Mouse (Mus musculus) CH12.LX (cell line): ENCODE results near the gene Rapgef6. TPM values are rescaled to one million over a fixed set of nuclear protein-coding genes. Genes with fewer than 3 reads are reported as not detected.

Source experiments
- DNase-seq: peaks from one replicate; pipeline ENCODE4 v3.0.0-alpha.2; 2013; ENCODE audit errors: extremely low read depth
- H3K27ac ChIP-seq: 2 replicates; pipeline ENCODE4 v1.5.1; 2012; ENCODE audit warnings: low read depth, mild to moderate bottlenecking, control low read depth, moderate library complexity; ENCODE audit not compliant: insufficient read depth
- H3K27me3 ChIP-seq: replicated peaks from 2 replicates; pipeline ENCODE3; 2012; ENCODE audit warnings: inconsistent platforms
- H3K36me3 ChIP-seq, 2 experiments: replicated peaks in 1 of 2; 2 replicates each; pipeline versions ENCODE3 to v1.6.1; 2012; ENCODE audit warnings: inconsistent platforms in 1 of 2, low read length in 1 of 2, mild to moderate bottlenecking in 1 of 2, mixed read lengths in 1 of 2, moderate library complexity in 1 of 2; ENCODE audit not compliant: control insufficient read depth in 1 of 2, insufficient read depth in 1 of 2
- H3K4me1 ChIP-seq, 2 experiments: 2 replicates each; pipeline ENCODE4 v1.6.1; 2012; ENCODE audit warnings: inconsistent platforms in 1 of 2, moderate library complexity in 1 of 2; ENCODE audit not compliant: insufficient read depth in 2 of 2, control insufficient read depth in 1 of 2
- H3K4me2 ChIP-seq: 2 replicates; pipeline ENCODE4 v1.6.1; 2012; ENCODE audit warnings: low read depth, mild to moderate bottlenecking, control low read depth; ENCODE audit not compliant: poor library complexity, insufficient read depth, severe bottlenecking
- H3K4me3 ChIP-seq, 3 experiments: fragments of 150-350 bp in 1 of 3; sonication (generic) in 1 of 3; replicated peaks in 1 of 3; 2 replicates each; pipeline versions ENCODE3 to v1.5.1; 2011 to 2012; ENCODE audit warnings: low read depth in 2 of 3, low read length in 2 of 3, mild to moderate bottlenecking in 2 of 3, moderate library complexity in 2 of 3, control low read depth in 1 of 3, improper control_type of control experiment in 1 of 3, inconsistent platforms in 1 of 3, mixed read lengths in 1 of 3; ENCODE audit not compliant: poor library complexity in 1 of 3
- H3K79me2 ChIP-seq: replicated peaks from 2 replicates; pipeline ENCODE4 v1.6.1; 2012; ENCODE audit warnings: mild to moderate bottlenecking, moderate library complexity; ENCODE audit not compliant: control insufficient read depth, poor library complexity, insufficient read depth, severe bottlenecking; ENCODE audit errors: extremely low read depth
- H3K9ac ChIP-seq: 2 replicates; pipeline ENCODE4 v1.6.1; 2012; ENCODE audit warnings: low read depth, mild to moderate bottlenecking, control low read depth, moderate library complexity; ENCODE audit not compliant: insufficient read depth
- H3K9me3 ChIP-seq: replicated peaks from 2 replicates; pipeline ENCODE3; 2012; ENCODE audit warnings: low read length, inconsistent platforms, mixed read lengths
- BHLHE40 ChIP-seq: IDR thresholded peaks from 2 replicates; pipeline ENCODE4 v1.6.1; 2011; ENCODE audit warnings: mild to moderate bottlenecking, low read depth, low read length, improper control_type of control experiment
- CHD1 ChIP-seq: IDR thresholded peaks from 2 replicates; pipeline ENCODE4 v1.6.1; 2012; ENCODE audit warnings: low read depth, low read length, improper control_type of control experiment, inconsistent platforms
- CHD2 ChIP-seq: IDR thresholded peaks from 2 replicates; pipeline ENCODE4 v1.6.1; 2011; ENCODE audit warnings: low read length, improper control_type of control experiment
- CTCF ChIP-seq, 2 experiments: IDR thresholded peaks in 1 of 2; conservative IDR thresholded peaks in 1 of 2; 2 replicates each; pipeline ENCODE4 v1.5.1; 2011 to 2012; ENCODE audit warnings: low read depth in 2 of 2, low read length in 2 of 2, improper control_type of control experiment in 1 of 2, inconsistent platforms in 1 of 2, mild to moderate bottlenecking in 1 of 2, moderate library complexity in 1 of 2
- E2F4 ChIP-seq: IDR thresholded peaks from 2 replicates; pipeline ENCODE4 v1.6.1; 2011; ENCODE audit warnings: low read depth, low read length, improper control_type of control experiment; ENCODE audit not compliant: insufficient replicate concordance
- ELF1 ChIP-seq: IDR thresholded peaks from 2 replicates; pipeline ENCODE4 v1.6.1; 2014; ENCODE audit warnings: low read depth, mild to moderate bottlenecking, inconsistent platforms, low read length, improper control_type of control experiment
- ETS1 ChIP-seq: conservative IDR thresholded peaks from 2 replicates; pipeline ENCODE4 v1.6.1; 2012; ENCODE audit warnings: low read depth, mild to moderate bottlenecking, inconsistent platforms, low read length, improper control_type of control experiment, moderate library complexity
- GABPA ChIP-seq: IDR thresholded peaks from 2 replicates; pipeline ENCODE4 v1.6.1; 2012; ENCODE audit warnings: low read depth, low read length, improper control_type of control experiment, inconsistent platforms; ENCODE audit not compliant: insufficient replicate concordance
- HCFC1 ChIP-seq: IDR thresholded peaks from 2 replicates; pipeline ENCODE4 v1.6.1; 2012; ENCODE audit warnings: low read depth, mild to moderate bottlenecking, inconsistent platforms, low read length, improper control_type of control experiment
- JUN ChIP-seq: IDR thresholded peaks from 2 replicates; pipeline ENCODE4 v1.6.1; 2011; ENCODE audit warnings: low read depth, mild to moderate bottlenecking, low read length, improper control_type of control experiment, moderate library complexity; ENCODE audit not compliant: insufficient read depth
- JUND ChIP-seq: conservative IDR thresholded peaks from 2 replicates; pipeline ENCODE4 v1.6.1; 2011; ENCODE audit warnings: low read depth, low read length, improper control_type of control experiment
- KAT2A ChIP-seq: IDR thresholded peaks from 2 replicates; pipeline ENCODE4 v1.6.1; 2012; ENCODE audit warnings: low read length, improper control_type of control experiment, inconsistent platforms; ENCODE audit not compliant: insufficient replicate concordance
- MAFK ChIP-seq: IDR thresholded peaks from 2 replicates; pipeline ENCODE4 v1.6.1; 2011; ENCODE audit warnings: low read length, improper control_type of control experiment; ENCODE audit not compliant: insufficient replicate concordance
- MAX ChIP-seq: IDR thresholded peaks from 2 replicates; pipeline ENCODE4 v1.6.1; 2011; ENCODE audit warnings: low read length, improper control_type of control experiment
- MAZ ChIP-seq: IDR thresholded peaks from 2 replicates; pipeline ENCODE4 v1.6.1; 2012; ENCODE audit warnings: low read depth, mild to moderate bottlenecking, inconsistent platforms, low read length, improper control_type of control experiment, moderate library complexity
- MEF2A ChIP-seq: IDR thresholded peaks from 2 replicates; pipeline ENCODE4 v1.6.1; 2014; ENCODE audit warnings: low read depth, mild to moderate bottlenecking, inconsistent platforms, low read length, improper control_type of control experiment, borderline replicate concordance
- MYC ChIP-seq: IDR thresholded peaks from 2 replicates; pipeline ENCODE4 v1.6.1; 2011; ENCODE audit warnings: low read depth, mild to moderate bottlenecking, improper control_type of control experiment, low read length
- NELFE ChIP-seq: IDR thresholded peaks from 2 replicates; pipeline ENCODE4 v1.6.1; 2011; ENCODE audit warnings: low read depth, low read length, improper control_type of control experiment
- NRF1 ChIP-seq: IDR thresholded peaks from 2 replicates; pipeline ENCODE4 v1.6.1; 2014; ENCODE audit warnings: low read depth, mild to moderate bottlenecking, inconsistent platforms, low read length, improper control_type of control experiment, moderate library complexity
- PAX5 ChIP-seq: IDR thresholded peaks from 2 replicates; pipeline ENCODE4 v1.6.1; 2012; ENCODE audit warnings: low read length, inconsistent platforms, mixed read lengths
- POLR2AphosphoS2 ChIP-seq: IDR thresholded peaks from 2 replicates; pipeline ENCODE4 v1.6.1; 2011; ENCODE audit warnings: low read depth, low read length, improper control_type of control experiment
- RAD21 ChIP-seq: IDR thresholded peaks from 2 replicates; pipeline ENCODE4 v1.6.1; 2011; ENCODE audit warnings: low read depth, mild to moderate bottlenecking, low read length, improper control_type of control experiment, moderate library complexity
- SMC3 ChIP-seq: IDR thresholded peaks from 2 replicates; pipeline ENCODE4 v1.6.1; 2011; ENCODE audit warnings: low read depth, low read length, improper control_type of control experiment
- TBP ChIP-seq: conservative IDR thresholded peaks from 2 replicates; pipeline ENCODE4 v1.6.1; 2011; ENCODE audit warnings: low read depth, low read length, improper control_type of control experiment
- TCF12 ChIP-seq: IDR thresholded peaks from 2 replicates; pipeline ENCODE4 v1.6.1; 2014; ENCODE audit warnings: low read depth, mild to moderate bottlenecking, inconsistent platforms, low read length, improper control_type of control experiment
- USF2 ChIP-seq: conservative IDR thresholded peaks from 2 replicates; pipeline ENCODE4 v1.6.1; 2011; ENCODE audit warnings: low read depth, low read length, improper control_type of control experiment
- ZC3H11A ChIP-seq: IDR thresholded peaks from 2 replicates; pipeline ENCODE4 v1.6.1; 2012; ENCODE audit warnings: low read depth, mild to moderate bottlenecking, inconsistent platforms, low read length, improper control_type of control experiment
- ZKSCAN1 ChIP-seq: IDR thresholded peaks from 2 replicates; pipeline ENCODE4 v1.6.1; 2012; ENCODE audit warnings: low read depth, inconsistent platforms, low read length, improper control_type of control experiment, borderline replicate concordance
- ZNF384 ChIP-seq: IDR thresholded peaks from 2 replicates; pipeline ENCODE4 v1.6.1; 2012; ENCODE audit warnings: low read depth, low read length, improper control_type of control experiment, inconsistent platforms
- dilution Hi-C: fragments of 300-500 bp; cut with MboI; formaldehyde crosslinking; loops from 2 replicates; pipeline ENCODE4 v1.14.3; 2020; ENCODE audit warnings: low sequenced_read_pairs; ENCODE audit not compliant: extremely low pct_unique_long_range_greater_than_20kb, extremely low pct_ligation_motif_present
- in situ Hi-C: fragments of 300-500 bp; cut with MboI; formaldehyde crosslinking; loops from 3 replicates; pipeline ENCODE4 v1.14.3; 2019; ENCODE audit warnings: low sequenced_read_pairs, low pct_ligation_motif_present, low pct_unique_long_range_greater_than_20kb, mixed read lengths
- polyA plus RNA-seq: library from polyadenylated mRNA; unstranded; fragments of >175 nt; gene quantifications from 2 replicates; pipeline ENCODE4 v1.2.1, GENCODE M21; 2012; ENCODE audit warnings: low read depth; ENCODE audit not compliant: insufficient read length
- total RNA-seq, 2 experiments: library from RNA; depleted of rRNA; stranded (reverse); fragments of 300-350 nt in 1 of 2; fragments of >200 nt in 1 of 2; gene quantifications; 2 replicates each; pipeline ENCODE4 v1.2.3; 2012 to 2014

Rapgef6 gene
- total and polyA plus RNA-seq, 3 experiments, result 36.7 to 63.8 (median 38.3) TPM

DNA sequence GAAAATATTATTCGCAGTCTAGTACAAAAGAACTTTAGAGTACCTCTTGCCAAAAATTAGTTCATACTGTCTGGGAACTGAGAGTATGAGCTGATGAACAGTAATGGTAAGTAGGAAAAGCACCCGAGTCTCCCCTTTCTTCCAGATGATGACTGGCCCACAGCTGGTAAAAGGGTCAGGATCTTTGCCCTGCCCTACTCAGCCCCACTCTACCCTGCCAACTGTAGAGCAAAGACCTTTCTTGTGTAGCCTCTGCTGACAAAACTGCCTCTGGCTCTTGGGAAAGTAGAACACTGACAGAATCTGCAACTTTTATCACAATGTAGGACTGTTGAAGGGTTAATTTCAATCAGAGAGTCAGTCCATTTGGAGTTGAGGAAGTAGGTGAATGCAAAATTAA is 32.3 kb downstream of the Rapgef6 start:
- H3K79me2 ChIP-seq, result no peaks in the 10 kb centered on the region; the same call in 1 of the 2 replicates
- dilution Hi-C loops, result no loop called here
- no peak for TF ChIP-seq MYC
- TF ChIP-seq JUND, result no peak
- no peak for TF ChIP-seq MAX
- TF ChIP-seq TBP, result no peak
- TF ChIP-seq RAD21, result no peak
- TF ChIP-seq NELFE, result no peak
- no peak for TF ChIP-seq CTCF (conservative IDR thresholded peaks at IDR 0.05 in 1 of 2, IDR thresholded peaks at IDR 0.05 in 1 of 2; ENCODE audit: low read depth in 2 of 2, low read length in 2 of 2)
- TF ChIP-seq MAFK, result no peak
- TF ChIP-seq MAZ, result no peak
- no peak for TF ChIP-seq ZC3H11A
- no peak for TF ChIP-seq PAX5
- no peak for TF ChIP-seq ETS1
- no peak for TF ChIP-seq GABPA
- no peak for TF ChIP-seq KAT2A
- no peak for TF ChIP-seq CHD1
- TF ChIP-seq ELF1, result no peak

DNA sequence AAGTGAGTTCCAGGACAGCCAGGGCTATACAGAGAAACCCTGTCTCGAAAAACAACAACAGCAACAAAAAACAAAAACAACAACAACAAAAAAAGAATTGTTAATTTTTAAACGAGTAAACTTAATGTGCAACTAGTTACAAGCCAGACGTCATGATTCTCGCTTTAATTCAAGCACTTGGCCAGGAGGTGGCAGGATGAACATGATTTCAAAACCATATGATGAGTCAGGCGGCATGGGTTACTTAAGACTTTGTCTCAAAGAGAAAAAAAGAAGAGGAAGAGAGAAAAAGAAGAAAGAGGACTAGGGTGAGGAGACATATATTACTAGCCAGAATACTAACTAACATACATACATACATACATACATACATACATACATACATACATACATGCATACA is 40.1 kb downstream of the Rapgef6 start:
- H3K79me2 ChIP-seq, result 0 out of 2 replicates have a peak, but pooled peaks cover 3% of the 10 kb centered on the region
- no peak overlapping the region for H3K27ac ChIP-seq
- no peak overlapping the region for H3K4me3 ChIP-seq
- H3K4me2 ChIP-seq, result no peak overlapping the region
- no peak overlapping the region for H3K9ac ChIP-seq
- no peaks in the 10 kb centered on the region for H3K9me3 ChIP-seq
- in situ Hi-C loops, result no loop called here
- H3K27me3 ChIP-seq, result no peaks in the 10 kb centered on the region
- TF ChIP-seq CTCF (conservative IDR thresholded peaks at IDR 0.05 in 1 of 2, IDR thresholded peaks at IDR 0.05 in 1 of 2; ENCODE audit: low read depth in 2 of 2, low read length in 2 of 2) (peak in 1 of 2 experiments; percentile 61; a peak in 2 of 4 replicates), GABPA (no peak), ELF1 (no peak), HCFC1 (no peak), ZNF384 (peak; percentile 67), POLR2AphosphoS2 (no peak), TCF12 (no peak), CHD2 (no peak), CHD1 (no peak), TBP (no peak), MAX (0 out of 2 replicates have a peak, but pooled peaks have one; percentile 24), JUND (no peak), MEF2A (no peak), ZKSCAN1 (no peak), NRF1 (no peak), E2F4 (no peak), BHLHE40 (no peak), SMC3 (peak; percentile 43), ETS1 (no peak), RAD21 (peak; percentile 48), NELFE (no peak), USF2 (no peak), JUN (no peak), KAT2A (no peak), PAX5 (no peak)
- dilution Hi-C loops, result no loop called here
- peaks cover 2 to 37% of the 10 kb centered on the region in 2 experiments for H3K36me3 ChIP-seq
- H3K4me1 ChIP-seq, result no peaks in the 10 kb centered on the region
- peak; percentile 65 for DNase-seq

More for the DNA sequence above, 32.3 kb downstream of the Rapgef6 start:
- H3K4me2 ChIP-seq, result no peak overlapping the region
- H3K36me3 ChIP-seq, result peaks cover 3 to 35% of the 10 kb centered on the region in 2 experiments
- H3K27me3 ChIP-seq, result no peaks in the 10 kb centered on the region
- H3K9me3 ChIP-seq, result no peaks in the 10 kb centered on the region
- no peak for DNase-seq
- no peak overlapping the region for H3K27ac ChIP-seq
- in situ Hi-C loops, result no loop called here
- no peak overlapping the region for H3K9ac ChIP-seq
- no peak overlapping the region for H3K4me3 ChIP-seq
- peaks cover 0 to 4% of the 10 kb centered on the region in 2 experiments; a peak in 1 of 4 replicates for H3K4me1 ChIP-seq
